Mouse (Mus musculus): ENCODE measurements around the gene Svs6.

DNA sequence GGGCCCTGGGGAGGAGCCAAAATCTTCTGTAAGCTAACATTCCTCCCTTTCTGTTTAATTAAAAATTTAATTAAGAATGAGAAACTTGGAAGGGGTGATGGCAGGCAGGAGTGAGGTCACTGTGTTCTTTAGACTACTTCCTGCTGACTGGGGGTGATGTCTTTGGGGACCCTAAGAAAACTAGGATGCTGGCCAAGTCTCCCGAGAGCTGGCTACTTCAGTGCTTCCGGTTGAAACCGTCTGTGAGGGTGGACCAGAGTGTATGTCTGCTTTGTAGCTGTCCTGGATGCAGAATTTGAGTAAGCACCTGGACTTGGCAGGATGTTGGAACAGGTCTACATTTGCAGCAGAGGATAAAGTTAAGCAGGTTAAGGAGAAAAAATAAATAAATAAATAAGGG, 50.4 kb downstream of the Svs6 start:
- TF ChIP-seq CTCF (IDR thresholded peaks at IDR 0.05; ENCODE audit: insufficient read depth, low read depth, low read length) (no peak), POLR2A (IDR thresholded peaks at IDR 0.05; ENCODE audit: insufficient read depth, low read depth, low read length) (no peak)

Data from olfactory bulb, adult 2 months (tissue).